Mouse (Mus musculus) heart, postnatal 25 days (tissue): Measurements from ENCODE around the gene Gtf2a1. TPM values are rescaled to one million over a fixed set of nuclear protein-coding genes. Genes with fewer than 3 reads are reported as not detected.

ENCODE experiments used
- total RNA-seq, 2 experiments: library from RNA; stranded (reverse); gene quantifications; 2 replicates each; pipeline ENCODE4 v1.2.3; 2021

Gene Gtf2a1
- total RNA-seq, 2 experiments from 2014 or later: 24.7 to 27.4 TPM

Other genes starting within 250 kb of the Gtf2a1 start
- 1 to 10 TPM; 8.3 to 9.1 TPM for gene Cep128, start 206.1 kb downstream of the Gtf2a1 start, total RNA-seq
- gene Tshr, start 205.9 kb downstream of the Gtf2a1 start, total RNA-seq: under 1 TPM; 0.05 to 0.36 TPM
- gene Ston2, start 197.9 kb upstream of the Gtf2a1 start, total RNA-seq: 1 to 10 TPM; 4.0 to 4.5 TPM